Mouse (Mus musculus) kidney, adult 18-20 months (tissue): Measurements from ENCODE around the gene B3gnt4.
"Not testable (repeated sequence)": the region's sequence is repeated elsewhere in the genome, so short reads cannot be mapped to it uniquely, and the experiment has no call there.

Experiments used
- DNase-seq: peaks from one replicate; pipeline ENCODE4 v3.0.0; 2021

The B3gnt4 gene

DNA sequence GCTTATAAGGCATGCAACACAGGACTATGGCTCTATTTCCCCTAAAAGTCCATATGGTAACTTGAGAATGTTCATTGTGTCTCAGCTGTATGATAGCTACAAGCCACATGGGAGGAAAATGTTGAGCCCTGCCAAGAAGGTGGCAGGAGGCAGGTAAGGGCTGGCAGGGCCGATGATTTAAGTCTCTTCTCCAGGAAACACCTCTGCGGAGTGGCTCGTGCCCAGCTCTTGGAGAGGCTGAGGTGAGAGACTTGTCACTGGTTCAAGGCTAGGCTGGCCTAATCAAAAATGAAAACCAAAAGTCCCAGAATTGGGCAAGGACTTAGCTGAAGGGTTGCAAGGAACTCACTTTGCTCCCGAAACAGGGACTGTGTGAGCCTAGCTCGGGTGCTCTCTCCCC, at the start of gene B3gnt4:
B3gnt4 (plus strand) TSS at position 301 of the 400 bp plus-strand sequence.
- no peak for DNase-seq

DNA sequence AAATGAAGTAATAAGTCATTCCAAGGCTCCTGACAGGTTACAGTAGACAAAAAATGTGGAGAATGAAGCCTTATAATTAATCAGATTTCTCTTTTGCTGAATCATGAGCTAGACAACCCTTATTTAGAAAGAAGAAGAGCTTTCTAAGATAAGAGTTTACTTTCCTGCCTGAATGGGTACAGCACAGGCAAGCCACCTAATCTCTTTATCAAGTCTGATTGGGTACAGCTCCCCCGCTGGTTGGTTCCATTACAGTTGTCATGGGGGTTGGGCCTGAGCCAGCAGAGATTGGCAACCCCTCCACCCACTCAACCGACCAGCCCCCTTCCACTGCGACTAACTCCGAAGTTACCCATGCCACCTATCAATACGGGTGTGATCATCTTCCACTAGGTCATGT, 48.8 kb upstream of the B3gnt4 start:
- no peak for DNase-seq

DNA sequence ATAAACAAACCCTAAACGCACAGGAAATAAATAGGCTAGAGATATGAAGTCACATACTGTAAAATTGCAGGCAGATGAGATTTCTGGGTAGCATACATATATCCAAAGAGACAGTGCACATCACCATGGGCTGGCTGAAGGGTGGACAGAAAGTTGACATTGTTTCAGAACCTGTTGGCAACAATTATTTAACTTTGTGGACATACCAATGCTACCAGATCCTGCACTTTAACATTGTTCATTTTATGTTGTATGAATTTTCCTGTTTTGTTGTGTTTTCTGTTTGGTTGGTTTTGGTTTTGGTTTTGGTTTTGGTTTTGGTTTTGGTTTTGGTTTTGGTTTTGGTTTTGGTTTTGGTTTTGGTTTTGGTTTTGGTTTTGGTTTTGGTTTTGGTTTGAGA, 45.6 kb upstream of the B3gnt4 start:
- no peak for DNase-seq

DNA sequence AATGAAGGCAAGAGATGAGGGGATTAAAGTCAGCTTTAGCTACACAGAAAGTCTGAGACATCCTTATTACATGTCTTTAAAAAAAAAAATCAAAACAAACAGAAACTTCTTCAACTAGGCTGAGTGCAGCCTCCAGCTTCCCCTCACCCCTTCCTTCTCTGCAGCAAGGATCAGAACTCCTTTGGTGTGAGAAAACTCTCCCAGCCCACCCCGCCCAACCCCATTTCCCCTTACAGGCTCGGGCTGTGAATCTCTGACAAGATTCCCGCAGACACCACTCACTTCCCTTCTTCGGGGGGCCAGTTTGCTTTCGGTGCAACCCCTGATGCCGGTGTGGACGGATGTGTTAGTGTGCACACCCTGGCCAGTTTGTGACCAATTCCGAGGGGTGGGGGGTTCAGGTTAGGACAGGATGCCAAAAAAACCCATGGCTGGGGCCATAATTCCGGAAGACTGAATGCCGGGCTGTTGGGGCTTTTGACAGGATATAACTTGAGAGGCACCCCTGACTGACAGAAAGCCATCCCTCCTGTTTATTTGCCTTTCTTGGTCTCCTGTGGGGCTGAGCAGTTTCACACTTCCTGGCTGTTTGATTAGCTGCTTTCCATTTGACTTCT, 39.4 kb upstream of the B3gnt4 start:
- no peak for DNase-seq

DNA sequence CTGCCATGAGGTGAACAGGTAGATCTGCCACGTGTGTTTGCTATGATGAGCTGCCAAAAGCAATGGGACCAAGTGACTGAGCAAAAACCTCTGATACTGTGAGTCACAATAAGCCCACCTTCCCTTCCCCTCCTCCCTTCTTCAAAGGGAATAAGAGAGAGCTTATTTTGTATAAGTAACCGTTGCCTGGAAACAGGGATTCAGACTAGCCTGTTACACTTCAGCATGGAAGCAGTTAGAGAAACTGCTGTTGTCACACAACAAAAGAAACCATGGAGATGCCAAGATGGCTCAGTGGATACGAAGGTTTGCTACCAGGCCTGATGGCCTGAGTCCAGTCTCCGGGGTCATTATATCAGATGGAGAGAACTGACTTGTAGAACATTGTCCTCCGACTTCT, 36.4 kb upstream of the B3gnt4 start:
- no peak for DNase-seq

DNA sequence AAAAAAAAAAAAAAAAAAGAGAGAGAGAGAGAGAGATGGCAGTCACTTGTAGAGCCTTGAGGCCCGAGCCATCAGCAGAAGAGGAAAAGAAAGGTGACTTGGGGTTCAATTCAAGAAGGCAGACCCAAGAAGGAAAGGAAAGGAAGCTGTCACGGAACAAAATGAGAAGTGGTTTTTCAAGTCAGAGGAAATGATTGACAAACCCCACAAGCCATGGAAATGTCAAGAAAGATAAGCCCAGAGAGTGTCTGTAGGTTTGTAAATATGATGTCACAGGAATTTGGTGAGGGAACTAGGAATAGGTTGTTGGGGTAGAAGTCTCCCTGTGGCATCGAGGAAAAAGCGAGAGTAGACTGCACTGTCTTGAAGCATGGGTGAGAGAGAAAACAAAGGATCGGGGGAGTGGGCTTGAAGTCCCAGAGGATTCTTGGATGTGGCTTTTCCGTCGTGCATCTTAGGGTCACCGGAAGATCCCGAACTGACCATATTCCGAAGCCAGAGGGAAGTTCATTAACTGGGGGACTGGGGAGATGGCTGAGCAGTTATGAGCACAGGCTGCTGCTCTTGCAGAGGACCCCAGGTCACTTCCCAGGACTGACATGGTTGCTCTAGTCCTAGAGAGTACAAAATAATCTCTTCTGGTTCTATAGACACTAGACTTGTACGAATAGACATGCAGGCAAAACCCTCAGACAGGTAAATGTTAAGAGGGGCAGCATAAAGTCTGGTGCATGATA, 22.4 kb upstream of the B3gnt4 start:
- no peak for DNase-seq

DNA sequence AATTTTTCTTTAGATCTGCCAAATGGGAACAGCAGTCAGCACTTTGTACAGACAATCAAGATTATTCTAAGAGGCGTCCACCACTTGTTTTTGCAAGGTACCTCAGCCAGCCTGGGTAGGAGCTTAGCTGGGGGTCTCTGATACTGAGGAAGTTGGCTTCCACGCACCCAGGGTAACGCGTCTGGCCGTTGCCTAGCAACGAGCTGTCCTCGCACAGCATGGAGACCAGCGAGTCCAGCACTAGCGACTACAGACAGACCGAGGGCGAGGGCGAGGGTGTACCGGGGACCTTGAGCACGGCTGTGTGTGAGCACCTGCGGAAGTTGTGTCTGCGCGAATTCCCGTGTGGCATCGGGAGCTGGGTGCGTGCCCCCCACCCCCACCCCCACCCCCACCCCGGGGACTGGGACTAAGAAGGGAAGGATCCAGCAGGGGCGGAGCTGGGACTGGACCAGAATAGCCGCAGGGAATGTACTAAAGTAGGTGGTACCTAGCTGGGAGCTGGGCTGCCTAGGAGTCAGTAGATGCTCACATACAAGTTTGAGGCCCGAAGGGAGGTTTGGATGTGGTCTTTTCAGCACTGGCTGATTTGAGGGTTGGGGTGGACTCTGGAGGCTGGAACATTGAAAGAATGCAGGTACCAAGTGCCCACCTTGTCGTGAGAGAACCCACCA, 21.0 kb upstream of the B3gnt4 start, which contains the start of the genes Lrrc43 and Il31:
Lrrc43 (plus strand) TSS at position 194 of the 674 bp plus-strand sequence.
Il31 (minus strand) TSS at position 378 of the 674 bp plus-strand sequence.
- no peak for DNase-seq

DNA sequence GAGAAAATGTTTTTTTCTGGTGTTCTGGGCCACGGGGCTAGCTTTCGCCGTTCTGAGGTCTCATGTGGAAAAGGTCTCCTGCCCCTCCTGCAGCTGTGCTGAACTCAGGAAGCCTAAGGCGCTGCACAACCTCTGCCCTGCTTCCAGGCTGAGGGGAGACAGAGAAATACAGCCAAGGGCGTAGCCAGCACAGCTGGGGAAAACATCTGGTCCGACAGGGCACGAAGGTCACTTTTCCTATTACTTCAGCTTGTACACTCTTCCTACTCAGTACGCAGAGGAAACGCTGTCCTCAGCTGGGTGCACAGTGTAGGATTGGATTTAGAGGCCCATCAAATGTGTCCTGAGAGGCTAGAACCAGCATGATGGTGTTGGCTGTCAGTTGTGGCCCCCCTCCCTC, 20.3 kb upstream of the B3gnt4 start:
- no peak for DNase-seq

DNA sequence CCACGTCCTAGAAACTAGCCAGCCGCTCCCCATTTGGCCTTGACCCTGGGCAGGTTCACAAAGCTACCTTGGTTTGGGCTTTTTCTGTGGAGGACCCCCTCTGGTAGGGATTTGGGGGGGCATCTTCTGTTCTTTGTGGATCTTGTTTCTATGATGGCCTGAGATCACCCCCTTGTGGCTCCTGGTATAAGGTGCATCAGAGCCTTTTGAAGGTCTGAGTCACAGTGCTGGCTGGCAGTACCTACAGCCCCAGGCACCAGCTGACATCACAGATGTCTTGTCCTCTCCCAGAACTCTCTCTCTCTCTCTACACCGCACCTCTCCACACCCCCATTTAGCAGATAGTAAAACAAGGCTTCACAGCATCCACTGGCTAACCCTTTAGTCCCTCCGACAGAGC, 10.5 kb upstream of the B3gnt4 start:
- DNase-seq: peak; percentile 13

DNA sequence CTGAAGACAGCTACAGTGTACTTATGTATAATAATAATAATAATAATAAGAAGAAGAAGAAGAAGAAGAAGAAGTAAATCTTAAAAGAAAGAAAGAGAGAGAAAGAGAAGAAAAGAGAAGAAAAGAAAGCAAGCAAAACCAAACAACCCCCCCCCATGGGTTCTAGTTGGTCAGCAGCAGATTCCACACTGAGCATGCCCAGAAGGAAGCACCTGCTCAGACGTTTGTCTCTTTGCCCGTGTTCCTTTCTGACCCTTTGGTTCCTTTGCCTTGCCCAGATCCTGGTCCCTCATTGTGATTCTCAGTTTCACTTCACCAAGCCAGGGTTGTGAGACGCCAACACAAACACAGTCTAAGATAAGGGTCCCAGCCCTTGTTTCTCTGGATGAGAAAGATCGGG, 8.3 kb upstream of the B3gnt4 start:
- DNase-seq: no peak

DNA sequence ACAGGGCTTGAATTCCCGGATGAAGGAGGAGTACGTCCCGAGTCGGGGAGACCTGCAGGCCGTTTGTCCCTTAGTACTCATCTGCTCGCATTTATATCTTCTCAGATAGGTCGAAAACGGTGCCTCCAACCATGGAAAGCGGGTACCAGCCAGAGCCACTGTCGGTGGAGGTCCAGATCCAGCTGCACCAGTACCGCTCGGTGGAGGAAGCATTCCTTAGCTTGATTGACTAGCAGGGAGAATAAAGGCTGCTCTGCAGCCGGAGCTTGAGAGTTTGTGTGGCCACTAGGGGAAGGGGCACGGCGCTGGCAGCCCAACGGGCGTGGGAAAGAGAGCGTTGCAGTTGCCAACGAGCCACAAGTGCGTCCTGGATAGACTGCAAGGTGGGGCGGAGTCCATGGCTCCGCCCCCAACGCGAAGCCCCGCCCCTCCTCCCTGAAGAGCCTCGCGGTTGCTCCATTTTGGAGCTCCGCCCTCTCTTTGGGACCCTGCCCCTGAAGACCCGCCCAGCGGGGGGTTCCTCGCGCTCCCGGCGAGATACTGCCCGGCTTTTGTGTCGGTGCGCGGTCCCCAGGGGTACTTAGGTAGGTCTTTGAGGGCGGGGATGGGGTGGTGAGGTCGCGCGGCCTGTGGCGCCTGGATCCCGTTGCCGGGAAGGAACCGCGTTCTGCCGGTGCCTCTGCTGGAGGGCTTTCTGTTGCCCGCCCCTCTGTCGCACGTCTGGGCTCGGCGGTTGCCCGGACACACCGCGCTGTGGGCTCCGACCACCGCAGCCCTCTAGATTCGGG, 2.1 kb upstream of the B3gnt4 start:
- DNase-seq: peak; percentile 80

DNA sequence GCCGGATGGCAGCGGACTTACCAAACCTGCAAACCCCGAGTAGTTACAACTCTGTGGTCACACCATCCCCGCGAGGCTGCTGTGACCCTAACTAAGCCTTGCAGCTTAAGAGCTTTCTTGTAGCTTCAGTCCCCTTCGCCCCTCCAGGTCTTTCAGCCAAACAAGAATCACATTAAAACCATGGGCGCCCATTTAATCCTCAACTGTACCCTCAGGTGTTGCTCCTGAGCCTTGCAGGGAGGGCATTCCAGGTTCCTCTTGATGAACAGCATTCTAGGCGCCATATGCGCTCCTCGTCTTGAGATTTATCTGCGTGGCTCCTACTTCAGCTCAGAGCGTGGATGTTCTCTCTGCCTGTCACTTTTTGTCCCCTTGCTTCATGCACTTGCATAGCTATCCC, 1.3 kb upstream of the B3gnt4 start:
- DNase-seq: no peak

DNA sequence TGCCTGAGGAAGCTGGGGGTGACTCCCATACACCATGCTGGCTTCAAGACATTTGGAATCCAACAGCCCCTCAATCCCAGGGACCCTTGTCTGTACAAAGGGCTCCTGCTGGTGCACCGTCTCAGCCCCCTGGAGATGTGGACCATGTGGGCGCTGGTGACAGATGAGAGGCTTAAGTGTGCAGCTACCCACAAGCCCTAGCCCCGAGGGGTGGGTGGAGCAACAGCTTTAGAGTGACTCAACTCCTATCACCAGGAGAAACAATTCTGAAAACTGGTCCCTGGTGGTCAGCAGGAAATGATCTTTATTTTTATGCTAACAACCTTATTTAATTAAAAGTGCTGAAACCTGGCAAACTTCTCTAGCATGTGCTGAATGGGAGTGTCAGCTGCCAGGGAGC, 1.2 kb downstream of the B3gnt4 start:
- not testable (repeated sequence) for DNase-seq

DNA sequence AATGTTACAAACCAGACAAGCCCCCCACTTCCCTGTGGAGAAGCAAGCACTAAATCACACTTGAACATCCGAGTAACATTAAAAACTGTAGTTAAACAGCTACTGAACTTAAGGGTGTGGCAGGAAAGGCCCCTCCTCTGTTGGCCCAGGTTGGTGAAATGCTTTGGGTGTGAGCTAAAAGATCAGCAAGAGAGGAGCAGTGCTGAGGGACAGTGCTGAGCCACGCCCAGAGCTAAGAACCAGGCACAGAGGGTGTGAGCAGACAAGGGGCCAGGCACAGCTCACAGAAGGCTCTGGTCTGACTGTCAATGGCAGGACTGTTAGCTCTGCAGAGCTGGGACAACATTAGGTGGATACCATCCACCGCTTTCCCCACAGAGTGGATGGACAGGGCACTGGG, 1.8 kb downstream of the B3gnt4 start:
- no peak for DNase-seq

DNA sequence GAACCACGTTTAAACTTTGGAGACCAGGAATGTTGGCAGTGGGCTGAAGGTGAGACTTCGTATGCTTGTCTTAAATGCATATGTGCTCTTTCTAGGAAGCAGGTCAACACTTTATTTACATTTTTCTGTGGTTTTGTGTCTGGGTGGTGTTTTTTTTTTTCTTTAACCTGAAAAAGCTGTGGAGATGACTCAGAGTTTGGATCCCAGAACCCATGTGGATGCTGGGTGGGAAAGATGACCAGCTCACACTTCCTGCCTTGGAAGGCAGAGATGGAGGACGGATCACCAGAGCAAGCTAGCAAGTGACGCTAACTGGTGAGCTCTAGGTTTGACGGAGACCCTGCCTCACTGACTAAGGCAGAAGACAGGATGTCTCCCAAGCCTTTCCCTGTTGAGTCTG, 4.6 kb downstream of the B3gnt4 start:
- DNase-seq: no peak

DNA sequence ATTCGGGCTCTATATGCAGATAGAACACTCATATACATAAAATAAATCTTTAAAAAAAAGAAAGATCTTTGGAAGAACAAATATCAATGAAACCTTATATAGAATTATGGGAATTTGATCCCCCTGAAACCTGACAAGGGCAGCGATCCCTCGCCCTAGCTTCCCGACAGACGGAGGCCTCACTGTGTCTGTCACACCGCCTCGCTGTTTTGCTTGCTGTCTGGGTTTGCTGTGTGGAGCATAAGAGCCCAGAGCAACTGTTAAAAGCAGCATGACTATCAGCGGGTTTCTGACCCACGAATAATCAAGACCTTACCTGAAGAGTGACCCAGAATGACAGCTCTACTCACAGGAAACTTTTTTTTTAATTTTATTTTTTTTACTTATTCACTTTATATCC, 10.4 kb downstream of the B3gnt4 start:
- DNase-seq: no peak

DNA sequence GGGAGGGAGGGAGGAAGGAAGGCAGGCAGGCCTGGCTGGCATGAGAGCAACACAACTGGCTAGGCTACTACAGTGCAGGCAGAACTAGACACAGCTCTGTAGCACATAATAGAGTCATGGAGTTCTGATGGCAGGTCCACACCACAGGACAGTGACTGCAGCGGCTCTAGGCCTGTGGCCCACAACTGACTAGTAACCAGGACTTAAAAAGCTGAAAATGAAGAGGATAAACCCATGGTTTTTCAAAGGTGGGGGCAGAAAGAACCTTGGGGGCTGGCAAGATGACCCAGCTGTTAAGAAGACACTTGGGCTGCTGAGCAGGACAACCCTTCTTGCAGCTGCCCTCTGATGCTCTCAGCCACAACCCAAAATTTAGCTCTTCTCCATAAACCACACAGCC, 11.4 kb downstream of the B3gnt4 start:
- DNase-seq: no peak

DNA sequence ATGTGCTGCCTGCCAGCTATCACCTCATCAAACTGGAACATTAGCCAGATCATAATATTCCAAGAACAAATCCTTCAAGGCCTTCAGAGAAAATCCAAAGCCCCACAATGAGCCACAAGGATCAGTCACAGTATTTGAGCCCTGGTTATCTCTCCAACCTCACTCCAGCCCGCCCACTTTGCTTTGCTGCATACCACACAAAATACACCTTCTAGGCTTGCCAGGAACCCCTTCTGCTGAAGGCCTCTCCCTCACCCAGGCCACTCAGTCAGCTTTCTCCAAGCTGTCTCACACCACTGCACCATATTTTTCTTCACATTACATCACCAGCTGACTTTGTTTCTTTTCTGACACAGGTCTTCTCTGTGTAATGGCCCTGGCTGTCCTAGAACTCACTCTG, 11.9 kb downstream of the B3gnt4 start:
- DNase-seq: no peak

DNA sequence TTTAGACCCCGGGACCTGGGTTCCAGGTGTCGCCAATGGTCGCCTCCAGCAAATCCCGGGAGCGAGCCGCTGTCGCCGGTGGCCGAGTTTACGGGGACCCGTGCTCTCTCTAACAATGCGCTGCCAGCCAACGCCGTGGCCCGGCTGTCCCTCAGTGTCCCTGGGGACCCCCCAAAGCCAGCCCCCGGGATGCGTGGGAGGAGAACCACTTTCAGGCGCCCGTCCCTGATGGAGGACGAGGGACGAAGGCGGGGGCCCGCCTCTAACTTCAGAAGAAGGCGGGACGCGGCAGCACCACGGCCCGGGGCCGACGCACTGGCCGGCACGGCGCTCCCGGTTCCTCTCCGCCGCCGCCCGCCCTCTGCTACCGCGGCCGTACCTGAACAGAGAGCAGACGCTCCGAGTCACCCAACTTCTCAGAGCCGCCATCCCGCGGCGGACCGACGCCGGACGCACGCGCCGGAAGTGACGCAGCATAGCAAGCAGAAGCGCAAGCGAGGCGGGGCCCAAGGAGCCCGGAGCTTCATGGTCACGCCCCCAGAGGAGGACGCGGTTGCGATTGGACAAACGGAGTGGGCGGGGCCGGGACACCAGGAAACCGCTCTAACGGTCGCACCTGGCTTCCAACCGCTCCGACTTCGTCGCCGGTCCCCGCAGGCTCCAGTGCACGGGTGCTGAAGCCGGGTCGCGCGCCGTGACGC, 13.6 kb downstream of the B3gnt4 start, which contains the start of gene Diablo:
Diablo (minus strand) TSS at position 485 of the 701 bp plus-strand sequence.
- peak; percentile 100 for DNase-seq

DNA sequence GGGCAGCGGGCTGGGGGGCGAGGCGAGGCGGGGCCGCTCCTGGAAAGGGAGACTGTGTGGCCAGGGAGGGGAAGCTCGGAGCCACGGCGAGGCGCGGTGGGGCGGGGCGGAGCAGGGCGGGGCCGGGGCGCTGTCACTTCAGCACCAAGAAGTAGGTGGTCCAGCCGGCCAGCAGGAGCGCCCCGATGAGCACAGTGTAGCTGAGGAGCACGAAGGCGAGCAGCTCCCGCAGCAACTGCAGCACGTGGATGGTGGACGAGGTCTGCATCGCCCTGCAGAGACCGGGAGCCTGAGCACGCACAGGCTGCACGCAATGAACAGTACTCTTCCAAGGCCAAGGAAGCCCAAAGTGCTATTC, 14.1 kb downstream of the B3gnt4 start:
- DNase-seq: no peak

DNA sequence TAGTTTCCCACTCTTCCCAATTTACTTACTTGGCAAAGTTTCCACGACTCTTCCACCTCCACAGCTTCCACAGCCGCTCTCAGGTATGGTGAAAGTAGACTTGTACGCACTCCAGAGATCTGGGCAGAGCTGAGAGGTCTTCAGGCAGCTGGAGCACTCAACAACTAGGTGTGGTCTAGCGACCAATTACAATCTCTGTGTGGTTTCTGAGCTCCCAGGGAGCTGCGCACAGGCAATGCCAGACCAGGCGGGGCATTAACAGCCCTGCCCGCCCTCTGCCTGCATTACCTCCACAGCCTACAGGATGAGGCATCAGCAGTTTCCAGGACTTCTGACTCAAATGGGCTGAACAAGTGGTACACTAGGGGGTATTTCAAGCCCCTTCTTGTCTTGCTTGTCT, 15.0 kb downstream of the B3gnt4 start, which contains the start of gene Gm49027:
Gm49027 (minus strand) TSS at position 208 of the 400 bp plus-strand sequence.
- DNase-seq: no peak

DNA sequence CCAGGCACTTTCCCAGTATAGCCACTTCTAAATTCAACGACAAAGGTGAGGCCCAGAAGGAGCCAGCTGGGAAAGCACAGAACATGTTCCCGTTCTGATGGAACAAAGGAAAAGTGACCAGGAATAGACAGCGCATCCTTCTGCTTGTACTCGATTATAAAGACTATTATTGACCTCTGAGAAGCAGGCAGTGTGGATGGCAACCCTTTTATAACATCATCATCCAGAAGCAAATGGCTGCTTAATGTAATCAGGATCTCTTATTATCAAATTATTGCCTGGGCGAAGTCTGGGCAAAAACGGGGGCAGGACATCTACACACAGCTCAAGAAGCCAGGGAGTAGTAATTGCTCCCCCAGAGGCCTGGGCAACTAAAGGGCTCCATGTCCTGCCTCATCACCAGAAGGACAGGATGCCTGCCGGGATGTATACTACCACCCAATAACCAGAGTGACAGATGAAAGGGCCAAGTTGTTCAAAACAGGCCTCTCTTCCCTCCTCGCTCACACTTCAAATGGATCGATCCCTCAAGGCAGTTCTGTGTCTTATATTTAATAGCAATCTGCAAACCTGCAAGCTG, 15.7 kb downstream of the B3gnt4 start:
- no peak for DNase-seq
